Mouse (Mus musculus) spleen, adult 2 months (tissue): ENCODE measurements around the gene Lime1.

ENCODE experiments used
- CTCF ChIP-seq: fragments of 200-500 bp; IDR thresholded peaks from 2 replicates; pipeline ENCODE4 v1.5.1; 2011; ENCODE audit warnings: mild to moderate bottlenecking, inconsistent platforms; ENCODE audit not compliant: insufficient read depth, insufficient read length, insufficient replicate concordance; ENCODE audit errors: extremely low read depth
- POLR2A ChIP-seq: fragments of 200-500 bp; IDR thresholded peaks from 2 replicates; pipeline ENCODE4 v1.6.1; 2011; ENCODE audit warnings: low read depth, low read length, inconsistent platforms

DNA sequence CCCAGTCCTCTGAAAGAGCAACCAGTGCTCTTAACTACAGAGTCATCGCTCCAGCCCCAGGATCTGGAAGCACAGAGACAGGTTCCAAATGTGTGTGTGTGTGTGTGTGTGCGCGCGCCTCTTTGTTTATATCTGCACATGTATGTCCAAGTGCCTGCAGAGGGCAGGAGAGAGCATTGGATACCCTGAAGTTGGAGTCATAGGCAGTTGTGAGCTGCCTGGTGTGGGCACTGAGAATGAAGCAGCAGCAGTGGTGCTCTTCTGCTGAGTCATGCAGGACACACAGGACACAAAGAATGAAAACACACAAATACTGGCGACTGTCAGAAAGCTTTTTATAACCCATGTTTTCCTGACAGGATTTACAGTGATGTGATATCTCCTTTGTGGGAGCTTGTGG is 9.9 kb upstream of the Lime1 start:
- TF ChIP-seq POLR2A = no peak
- TF ChIP-seq CTCF = no peak
